Mouse (Mus musculus): ENCODE results near the gene Pcp4.

DNA sequence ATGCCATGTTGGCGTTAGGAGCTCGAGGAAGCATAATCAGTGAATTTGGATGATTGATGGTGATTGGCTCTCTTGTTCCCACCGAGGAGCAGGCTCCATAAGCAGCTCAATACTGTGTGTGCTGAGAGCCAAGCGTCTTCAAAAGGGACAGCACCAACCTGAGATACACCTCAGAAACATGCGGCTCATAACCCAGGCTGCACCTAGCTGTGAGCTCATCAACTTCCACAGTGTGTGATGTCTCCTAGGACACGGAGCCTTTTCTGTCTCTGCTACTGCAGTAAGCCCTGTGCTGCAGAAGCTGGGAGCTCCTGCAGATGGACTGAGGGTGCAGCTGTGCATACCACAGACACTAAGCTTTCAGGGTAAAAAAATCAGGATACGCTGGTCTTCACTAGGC lies 31.5 kb downstream of the Pcp4 start:
- TF ChIP-seq CTCF (IDR thresholded peaks at IDR 0.05; ENCODE audit: low read depth, low read length) (no peak), POLR2A (IDR thresholded peaks at IDR 0.05; ENCODE audit: extremely low read depth, insufficient read depth, low read length) (no peak)

Measured in liver, adult 2 months (tissue).